Mouse (Mus musculus): ENCODE measurements around the gene Trp53inp2. TPM values are rescaled to one million over a fixed set of nuclear protein-coding genes. Genes with fewer than 3 reads are reported as not detected.

The Trp53inp2 gene
- polyA plus RNA-seq, 1 experiment from 2014 or later: 66.1 TPM

GRCm38 (mm10) chr2:155376191-155376590 is 4.7 kb upstream of the Trp53inp2 start:
- no peaks in the 10 kb centered on the region for H3K36me3 ChIP-seq (ENCODE audit: control insufficient read depth, insufficient read depth, low read length)
- H3K4me1 ChIP-seq (replicated peaks; ENCODE audit: control insufficient read depth, insufficient read depth, low read length): 0 out of 2 replicates have a peak, but pooled peaks cover 2% of the 10 kb centered on the region
- H3K4me2 ChIP-seq (replicated peaks; ENCODE audit: low read depth, low read length): no peak overlapping the region
- no peak overlapping the region for H3K9ac ChIP-seq (ENCODE audit: low read depth, low read length)
- no peak for ATAC-seq (ENCODE audit: low FRiP score)
- H3K27ac ChIP-seq (ENCODE audit: low read depth, low read length): no peak overlapping the region
- H3K4me3 ChIP-seq (ENCODE audit: low read depth, low read length): no peak overlapping the region
- WGBS: 76% methylated on average over 10 of the region's 10 CpGs
- no peak for DNase-seq (ENCODE audit: low spot score)
- no peaks in the 10 kb centered on the region for H3K9me3 ChIP-seq (ENCODE audit: control insufficient read depth, low read length)
- peaks cover 2% of the 10 kb centered on the region; the same call in 1 of the 2 replicates for H3K27me3 ChIP-seq (ENCODE audit: control insufficient read depth, insufficient read depth, low read length)

GRCm38 (mm10) chr2:155381060-155381437 is 190 bp downstream of the Trp53inp2 start:
- WGBS: 2% methylated on average over 11 of the region's 11 CpGs
- Histone ChIP-seq H3K27me3 (ENCODE audit: control insufficient read depth, insufficient read depth, low read length) (peaks cover 2% of the 10 kb centered on the region; the same call in 1 of the 2 replicates), H3K27ac (ENCODE audit: low read depth, low read length) (peak overlapping the region; percentile 97), H3K4me1 (replicated peaks; ENCODE audit: control insufficient read depth, insufficient read depth, low read length) (peaks cover 9% of the 10 kb centered on the region; the same call in 1 of the 2 replicates), H3K4me2 (replicated peaks; ENCODE audit: low read depth, low read length) (peak overlapping the region; percentile 82), H3K36me3 (ENCODE audit: control insufficient read depth, insufficient read depth, low read length) (no peaks in the 10 kb centered on the region), H3K9me3 (ENCODE audit: control insufficient read depth, low read length) (no peaks in the 10 kb centered on the region), H3K4me3 (ENCODE audit: low read depth, low read length) (peak overlapping the region; percentile 81), H3K9ac (ENCODE audit: low read depth, low read length) (peak overlapping the region; percentile 95)
- ATAC-seq (ENCODE audit: low FRiP score): no peak
- peak; percentile 38 for DNase-seq (ENCODE audit: low spot score)

- Histone ChIP-seq H3K27ac (ENCODE audit: low read depth, low read length) (peak overlapping the region; percentile 97), H3K9ac (ENCODE audit: low read depth, low read length) (peak overlapping the region; percentile 95), H3K4me2 (replicated peaks; ENCODE audit: low read depth, low read length) (peak overlapping the region; percentile 82), H3K9me3 (ENCODE audit: control insufficient read depth, low read length) (no peaks in the 10 kb centered on the region), H3K4me1 (replicated peaks; ENCODE audit: control insufficient read depth, insufficient read depth, low read length) (peaks cover 12% of the 10 kb centered on the region), H3K36me3 (ENCODE audit: control insufficient read depth, insufficient read depth, low read length) (no peaks in the 10 kb centered on the region), H3K4me3 (ENCODE audit: low read depth, low read length) (peak overlapping the region; percentile 81), H3K27me3 (ENCODE audit: control insufficient read depth, insufficient read depth, low read length) (peaks cover 2% of the 10 kb centered on the region; the same call in 1 of the 2 replicates)
- peak; percentile 94 for ATAC-seq (ENCODE audit: low FRiP score)
- WGBS: under 1% methylated on average over 68 of the region's 68 CpGs
- DNase-seq (ENCODE audit: low spot score): peak; percentile 98
Measured at GRCm38 (mm10) chr2:155381643-155382331, 928 bp downstream of the Trp53inp2 start.

GRCm38 (mm10) chr2:155382332-155382700 is 1.5 kb downstream of the Trp53inp2 start:
- Histone ChIP-seq H3K9ac (ENCODE audit: low read depth, low read length) (peak overlapping the region; percentile 95), H3K36me3 (ENCODE audit: control insufficient read depth, insufficient read depth, low read length) (no peaks in the 10 kb centered on the region), H3K27me3 (ENCODE audit: control insufficient read depth, insufficient read depth, low read length) (peaks cover 2% of the 10 kb centered on the region; the same call in 1 of the 2 replicates), H3K27ac (ENCODE audit: low read depth, low read length) (peak overlapping the region; percentile 97), H3K9me3 (ENCODE audit: control insufficient read depth, low read length) (no peaks in the 10 kb centered on the region), H3K4me3 (ENCODE audit: low read depth, low read length) (peak overlapping the region; percentile 81), H3K4me1 (replicated peaks; ENCODE audit: control insufficient read depth, insufficient read depth, low read length) (peaks cover 12% of the 10 kb centered on the region), H3K4me2 (replicated peaks; ENCODE audit: low read depth, low read length) (peak overlapping the region; percentile 60)
- DNase-seq (ENCODE audit: low spot score) (no peak), ATAC-seq (ENCODE audit: low FRiP score) (peak; percentile 22; the same call in 1 of the 2 replicates)
- WGBS: 24% methylated on average over 6 of the region's 6 CpGs

GRCm38 (mm10) chr2:155382791-155383438 is 2.1 kb downstream of the Trp53inp2 start:
- WGBS: 91% methylated on average over 2 of the region's 2 CpGs
- Histone ChIP-seq H3K27me3 (ENCODE audit: control insufficient read depth, insufficient read depth, low read length) (peaks cover 2% of the 10 kb centered on the region; the same call in 1 of the 2 replicates), H3K4me2 (replicated peaks; ENCODE audit: low read depth, low read length) (peak overlapping the region; percentile 60), H3K36me3 (ENCODE audit: control insufficient read depth, insufficient read depth, low read length) (no peaks in the 10 kb centered on the region), H3K4me3 (ENCODE audit: low read depth, low read length) (peak overlapping the region; percentile 81), H3K9me3 (ENCODE audit: control insufficient read depth, low read length) (no peaks in the 10 kb centered on the region), H3K27ac (ENCODE audit: low read depth, low read length) (no peak overlapping the region), H3K4me1 (replicated peaks; ENCODE audit: control insufficient read depth, insufficient read depth, low read length) (peaks cover 12% of the 10 kb centered on the region), H3K9ac (ENCODE audit: low read depth, low read length) (peak overlapping the region; percentile 95)
- DNase-seq (ENCODE audit: low spot score) (no peak), ATAC-seq (ENCODE audit: low FRiP score) (no peak)

- WGBS: 23% methylated on average over 7 of the region's 7 CpGs
- 0 out of 2 replicates have a peak, but pooled peaks cover 3% of the 10 kb centered on the region for H3K36me3 ChIP-seq (ENCODE audit: control insufficient read depth, insufficient read depth, low read length)
- no peak overlapping the region for H3K4me3 ChIP-seq (ENCODE audit: low read depth, low read length)
- H3K4me1 ChIP-seq (replicated peaks; ENCODE audit: control insufficient read depth, insufficient read depth, low read length): peaks cover 12% of the 10 kb centered on the region
- no peak overlapping the region for H3K9ac ChIP-seq (ENCODE audit: low read depth, low read length)
- no peaks in the 10 kb centered on the region for H3K9me3 ChIP-seq (ENCODE audit: control insufficient read depth, low read length)
- DNase-seq (ENCODE audit: low spot score): peak; percentile 83
- H3K4me2 ChIP-seq (replicated peaks; ENCODE audit: low read depth, low read length): no peak overlapping the region
- no peak overlapping the region for H3K27ac ChIP-seq (ENCODE audit: low read depth, low read length)
- no peak for ATAC-seq (ENCODE audit: low FRiP score)
- no peaks in the 10 kb centered on the region; the same call in 1 of the 2 replicates for H3K27me3 ChIP-seq (ENCODE audit: control insufficient read depth, insufficient read depth, low read length)
Measured at GRCm38 (mm10) chr2:155385090-155385489, 4.2 kb downstream of the Trp53inp2 start.

GRCm38 (mm10) chr2:155385731-155386533 is 5.1 kb downstream of the Trp53inp2 start:
- no peak for ATAC-seq (ENCODE audit: low FRiP score)
- peak; percentile 35 for DNase-seq (ENCODE audit: low spot score)
- Histone ChIP-seq H3K4me3 (ENCODE audit: low read depth, low read length) (no peak overlapping the region), H3K9ac (ENCODE audit: low read depth, low read length) (0 out of 2 replicates have a peak overlapping the region, but pooled peaks have one; percentile 15), H3K27ac (ENCODE audit: low read depth, low read length) (no peak overlapping the region), H3K27me3 (ENCODE audit: control insufficient read depth, insufficient read depth, low read length) (no peaks in the 10 kb centered on the region), H3K4me1 (replicated peaks; ENCODE audit: control insufficient read depth, insufficient read depth, low read length) (peaks cover 10% of the 10 kb centered on the region), H3K36me3 (ENCODE audit: control insufficient read depth, insufficient read depth, low read length) (0 out of 2 replicates have a peak, but pooled peaks cover 3% of the 10 kb centered on the region), H3K9me3 (ENCODE audit: control insufficient read depth, low read length) (no peaks in the 10 kb centered on the region), H3K4me2 (replicated peaks; ENCODE audit: low read depth, low read length) (no peak overlapping the region)
- 44% methylated on average over 18 of the region's 18 CpGs for WGBS

GRCm38 (mm10) chr2:155386534-155386899 is 5.7 kb downstream of the Trp53inp2 start:
- H3K4me2 ChIP-seq (replicated peaks; ENCODE audit: low read depth, low read length): no peak overlapping the region
- H3K9me3 ChIP-seq (ENCODE audit: control insufficient read depth, low read length): no peaks in the 10 kb centered on the region
- WGBS: 11% methylated on average over 27 of the region's 27 CpGs
- no peak overlapping the region for H3K4me3 ChIP-seq (ENCODE audit: low read depth, low read length)
- 0 out of 2 replicates have a peak, but pooled peaks cover 3% of the 10 kb centered on the region for H3K36me3 ChIP-seq (ENCODE audit: control insufficient read depth, insufficient read depth, low read length)
- peaks cover 10% of the 10 kb centered on the region for H3K4me1 ChIP-seq (replicated peaks; ENCODE audit: control insufficient read depth, insufficient read depth, low read length)
- H3K9ac ChIP-seq (ENCODE audit: low read depth, low read length): 0 out of 2 replicates have a peak overlapping the region, but pooled peaks have one; percentile 3
- no peaks in the 10 kb centered on the region for H3K27me3 ChIP-seq (ENCODE audit: control insufficient read depth, insufficient read depth, low read length)
- no peak for ATAC-seq (ENCODE audit: low FRiP score)
- DNase-seq (ENCODE audit: low spot score): peak; percentile 13
- H3K27ac ChIP-seq (ENCODE audit: low read depth, low read length): no peak overlapping the region
